Mouse (Mus musculus): ENCODE data around the gene Irgm1. TPM values are rescaled to one million over a fixed set of nuclear protein-coding genes. Genes with fewer than 3 reads are reported as not detected.
"Not testable (repeated sequence)": the region's sequence is repeated elsewhere in the genome, so short reads cannot be mapped to it uniquely, and the experiment has no call there.

The Irgm1 gene
- total RNA-seq, 1 experiment from 2014 or later = 82.9 TPM

DNA sequence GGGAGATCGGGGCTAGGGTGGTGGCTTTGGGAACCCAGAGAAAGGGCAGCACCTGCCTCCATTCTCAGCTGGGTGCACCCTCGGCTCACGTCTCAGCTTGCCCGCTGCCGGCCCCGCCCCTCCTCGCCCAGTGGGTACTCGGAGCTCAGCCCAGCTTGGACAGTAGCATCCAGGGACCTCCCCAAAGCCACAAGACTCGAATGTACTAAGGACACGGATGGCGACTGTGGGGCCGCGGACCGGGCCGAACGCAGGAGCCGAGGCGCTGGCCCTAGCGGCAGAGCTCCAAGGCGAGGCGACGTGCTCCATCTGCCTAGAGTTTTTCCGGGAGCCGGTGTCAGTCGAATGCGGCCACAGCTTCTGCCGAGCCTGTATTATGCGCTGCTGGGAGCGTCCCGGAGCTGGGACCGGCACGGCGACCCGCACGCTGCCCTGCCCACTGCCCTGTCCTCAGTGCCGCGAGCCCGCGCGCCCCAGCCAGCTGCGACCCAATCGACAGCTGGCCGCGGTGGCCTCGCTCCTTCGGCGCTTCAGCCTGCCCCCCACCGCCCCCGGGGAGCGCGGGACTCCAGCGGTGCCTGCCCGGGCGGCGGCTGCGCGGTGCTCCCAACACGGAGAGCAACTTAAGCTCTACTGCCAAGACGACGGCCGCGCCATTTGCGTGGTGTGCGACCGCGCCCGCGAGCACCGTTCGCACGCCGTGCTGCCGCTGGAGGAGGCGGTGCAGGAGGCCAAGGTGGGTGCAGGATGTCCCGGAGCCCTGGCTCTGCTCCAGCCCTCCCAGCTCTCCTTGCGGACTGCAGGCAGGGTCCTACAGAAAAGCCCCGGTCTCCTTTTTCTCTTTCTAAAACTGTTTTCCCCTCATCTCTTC, 33.9 kb downstream of the Irgm1 start:
- no peak for ATAC-seq (ENCODE audit: extremely low read depth, insufficient number of reproducible peaks, low FRiP score, poor library complexity, severe bottlenecking)

GRCm38 (mm10) chr11:48836990-48837309, 34.5 kb downstream of the Irgm1 start:
- no peak for ATAC-seq (ENCODE audit: extremely low read depth, insufficient number of reproducible peaks, low FRiP score, poor library complexity, severe bottlenecking)

DNA sequence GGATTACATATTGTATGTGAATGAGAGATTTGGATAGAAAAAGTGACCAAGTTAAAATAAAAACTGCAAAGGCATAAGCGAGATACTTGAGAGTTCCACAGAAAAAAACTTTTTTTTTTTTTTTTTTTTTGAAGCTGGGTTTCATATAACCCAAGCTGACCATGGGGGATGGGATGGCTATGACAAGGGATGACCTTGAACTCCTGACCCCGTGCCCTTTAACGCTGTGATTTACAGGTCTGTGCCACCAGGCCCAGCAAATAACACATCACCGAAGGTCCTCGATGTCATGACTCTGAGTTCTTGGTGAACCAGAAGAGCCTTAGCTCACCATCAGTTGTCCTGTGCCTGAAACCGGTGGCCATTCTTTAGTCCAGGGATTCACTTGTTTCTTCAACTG, 35.6 kb downstream of the Irgm1 start:
- no peak for ATAC-seq (ENCODE audit: extremely low read depth, insufficient number of reproducible peaks, low FRiP score, poor library complexity, severe bottlenecking)

DNA sequence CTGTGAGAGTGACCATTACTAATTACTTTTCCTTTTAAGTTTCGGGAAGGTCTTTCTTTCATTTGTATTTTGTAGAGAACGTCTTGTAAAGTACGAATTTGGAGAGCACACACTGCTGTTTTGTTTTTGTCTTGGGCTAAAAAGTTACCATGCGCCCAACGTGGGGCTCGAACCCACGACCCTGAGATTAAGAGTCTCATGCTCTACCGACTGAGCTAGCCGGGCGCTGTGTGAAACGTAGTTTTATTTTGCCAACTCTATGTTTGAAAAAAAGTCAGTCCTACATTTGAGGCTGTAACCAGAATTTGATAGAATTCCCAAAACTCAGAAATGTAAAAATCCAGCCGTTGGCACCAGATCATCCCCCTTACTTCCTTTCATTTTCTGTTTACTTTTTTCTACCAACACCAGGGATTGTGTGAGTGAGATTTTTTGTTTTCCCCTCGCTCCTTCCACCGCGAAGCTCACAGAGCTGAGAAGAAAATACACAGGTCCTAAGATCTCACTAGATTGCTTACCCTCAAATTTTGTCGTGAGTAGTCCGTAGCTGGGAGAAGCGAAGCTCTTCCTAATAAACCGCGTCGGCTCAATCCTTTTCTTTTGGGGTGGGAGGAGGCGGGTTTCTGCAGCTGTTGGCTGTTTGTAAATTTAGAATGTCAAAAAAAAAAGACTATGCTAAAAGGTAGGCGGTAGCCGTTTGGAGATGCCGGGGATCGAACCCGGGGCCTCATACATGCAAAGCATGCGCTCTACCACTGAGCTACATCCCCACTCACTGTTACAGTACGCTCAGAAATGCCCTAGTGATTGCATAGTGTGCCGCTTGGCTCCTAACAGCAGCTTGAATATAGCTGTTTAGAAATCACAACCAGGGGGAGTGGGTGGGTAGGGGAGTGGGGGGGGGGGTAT, 37.5 kb downstream of the Irgm1 start:
- peak; percentile 49 for ATAC-seq (ENCODE audit: extremely low read depth, insufficient number of reproducible peaks, low FRiP score, poor library complexity, severe bottlenecking)

DNA sequence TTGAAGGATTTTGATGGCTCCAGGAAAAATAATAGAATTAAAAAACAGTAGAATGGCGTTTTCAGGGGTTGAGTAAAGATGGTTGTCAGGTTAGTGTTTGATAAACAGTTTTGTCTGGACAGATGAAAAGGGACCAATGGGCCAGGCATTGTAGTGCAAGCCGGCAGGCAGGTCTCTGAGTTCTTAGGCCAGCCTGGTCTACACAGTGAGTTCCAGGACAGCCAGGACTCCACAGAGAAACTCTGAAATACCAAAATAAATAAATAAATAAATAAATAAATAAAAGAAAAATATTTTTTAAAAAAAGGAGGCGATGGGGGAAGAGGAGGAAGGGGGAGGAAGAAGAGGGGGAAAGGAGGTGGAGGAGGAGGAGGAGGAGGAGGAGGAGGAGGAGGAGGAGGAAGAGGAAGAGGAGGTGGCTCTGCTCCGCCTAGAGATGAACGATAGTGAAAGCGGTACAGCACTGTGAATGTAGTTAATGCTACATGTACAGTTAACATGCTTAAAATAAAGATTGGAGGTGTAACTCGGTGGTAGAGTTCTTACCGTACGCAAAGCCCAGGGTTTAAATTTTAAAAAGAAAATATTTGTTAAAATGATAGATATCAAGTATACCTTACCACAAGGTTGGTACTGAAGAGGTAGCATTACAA, 38.3 kb downstream of the Irgm1 start:
- ATAC-seq (ENCODE audit: extremely low read depth, insufficient number of reproducible peaks, low FRiP score, poor library complexity, severe bottlenecking) = no peak

- ATAC-seq (ENCODE audit: extremely low read depth, insufficient number of reproducible peaks, low FRiP score, poor library complexity, severe bottlenecking) = no peak
Measured at GRCm38 (mm10) chr11:48831273-48831672, 40.2 kb downstream of the Irgm1 start.

GRCm38 (mm10) chr11:48830279-48830678, 41.2 kb downstream of the Irgm1 start:
- no peak for ATAC-seq (ENCODE audit: extremely low read depth, insufficient number of reproducible peaks, low FRiP score, poor library complexity, severe bottlenecking)

DNA sequence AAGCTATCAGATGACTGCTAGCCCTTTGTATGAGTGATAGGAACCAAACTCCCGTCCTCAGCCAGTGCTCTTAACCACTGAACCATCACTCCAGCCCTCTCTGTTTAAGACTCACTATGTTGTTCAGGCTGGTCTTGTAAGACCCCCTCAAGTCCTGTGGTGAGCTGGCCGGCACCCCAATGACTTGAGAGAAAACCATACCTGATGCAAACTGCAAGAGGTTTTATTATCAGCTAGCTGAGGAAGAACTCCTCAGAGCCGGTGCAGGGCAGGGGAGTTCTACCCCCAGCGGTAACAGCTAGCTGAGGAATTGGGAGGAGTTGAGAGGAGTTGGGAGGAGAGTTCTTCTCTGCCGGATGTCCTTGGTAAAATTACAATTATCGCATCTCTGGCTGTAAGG, 43.6 kb downstream of the Irgm1 start:
- ATAC-seq (ENCODE audit: extremely low read depth, insufficient number of reproducible peaks, low FRiP score, poor library complexity, severe bottlenecking) = no peak

- no peak for ATAC-seq (ENCODE audit: extremely low read depth, insufficient number of reproducible peaks, low FRiP score, poor library complexity, severe bottlenecking)
Measured at GRCm38 (mm10) chr11:48826752-48827096, 44.8 kb downstream of the Irgm1 start.

DNA sequence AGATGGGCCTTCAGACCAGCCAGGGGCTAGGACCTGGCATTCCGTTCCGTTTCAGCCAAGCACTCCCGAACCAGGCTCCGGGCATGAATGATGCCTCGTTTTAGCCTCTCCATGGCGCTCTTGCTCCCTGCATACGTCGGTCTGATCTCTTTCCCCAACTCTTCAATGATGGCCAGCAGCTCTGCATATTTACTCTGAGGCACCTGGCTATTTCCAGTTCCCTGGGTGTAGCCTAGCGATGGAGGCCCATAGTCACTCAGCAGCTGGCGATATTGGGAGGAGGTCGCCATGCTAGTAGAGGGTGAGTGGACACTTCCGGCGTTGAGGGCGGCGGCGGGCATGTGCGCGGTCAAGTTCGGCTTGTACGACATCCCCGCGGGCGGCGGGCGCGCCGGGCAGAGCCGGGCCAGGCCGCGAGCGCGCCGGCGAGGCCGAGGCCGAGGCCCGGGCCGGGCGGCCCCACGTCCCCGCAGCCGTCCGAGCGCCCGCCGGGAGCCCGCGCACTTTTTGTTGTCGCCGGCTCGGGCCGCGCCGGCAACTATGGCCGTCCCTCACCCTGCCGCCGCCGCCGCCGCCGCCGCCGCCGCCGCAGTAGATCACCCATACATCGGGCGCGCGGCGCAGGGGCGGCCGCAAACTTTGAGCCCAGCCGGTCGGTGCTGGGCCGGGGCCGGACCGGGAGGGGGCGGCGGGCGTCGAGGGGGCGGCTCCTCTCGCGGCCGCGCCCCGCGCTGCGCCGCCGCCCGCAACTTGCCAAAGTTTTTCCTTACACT, 45.3 kb downstream of the Irgm1 start, which contains the start of the genes Trim7 and Gm12184:
Trim7 (plus strand) TSS at position 162 of the 773 bp plus-strand sequence.
Gm12184 (minus strand) TSS at position 677 of the 773 bp plus-strand sequence.
- ATAC-seq (ENCODE audit: extremely low read depth, insufficient number of reproducible peaks, low FRiP score, poor library complexity, severe bottlenecking) = peak; percentile 14; the same call in 1 of the 2 replicates

- no peak for ATAC-seq (ENCODE audit: extremely low read depth, insufficient number of reproducible peaks, low FRiP score, poor library complexity, severe bottlenecking)
Measured at GRCm38 (mm10) chr11:48824311-48824830, 47.1 kb downstream of the Irgm1 start.

GRCm38 (mm10) chr11:48823536-48823972, 47.9 kb downstream of the Irgm1 start:
- ATAC-seq (ENCODE audit: extremely low read depth, insufficient number of reproducible peaks, low FRiP score, poor library complexity, severe bottlenecking) = peak; percentile 77

- ATAC-seq (ENCODE audit: extremely low read depth, insufficient number of reproducible peaks, low FRiP score, poor library complexity, severe bottlenecking) = no peak
Measured at GRCm38 (mm10) chr11:48822768-48823512, 48.5 kb downstream of the Irgm1 start.

- ATAC-seq (ENCODE audit: extremely low read depth, insufficient number of reproducible peaks, low FRiP score, poor library complexity, severe bottlenecking) = not testable (repeated sequence)
Measured at GRCm38 (mm10) chr11:48821299-48821698, 50.2 kb downstream of the Irgm1 start.

DNA sequence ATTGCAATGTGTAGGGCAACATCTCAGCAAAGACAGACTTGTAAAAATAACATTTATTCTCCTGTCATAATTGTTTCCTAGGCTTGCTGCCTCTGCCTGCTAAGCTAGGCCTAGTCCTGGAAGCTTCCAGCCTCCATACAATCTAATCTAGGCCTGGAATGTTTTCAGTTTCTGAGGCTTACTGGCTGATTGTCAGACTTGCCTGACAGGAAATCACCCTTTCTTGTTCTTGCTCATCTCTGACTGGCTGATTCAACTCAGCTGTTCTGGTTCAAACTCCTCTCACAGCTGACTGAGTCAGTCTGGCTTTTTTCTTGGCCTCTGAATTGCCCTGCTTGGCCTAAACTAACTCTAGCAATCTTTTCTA, 51.2 kb downstream of the Irgm1 start:
- no peak for ATAC-seq (ENCODE audit: extremely low read depth, insufficient number of reproducible peaks, low FRiP score, poor library complexity, severe bottlenecking)

DNA sequence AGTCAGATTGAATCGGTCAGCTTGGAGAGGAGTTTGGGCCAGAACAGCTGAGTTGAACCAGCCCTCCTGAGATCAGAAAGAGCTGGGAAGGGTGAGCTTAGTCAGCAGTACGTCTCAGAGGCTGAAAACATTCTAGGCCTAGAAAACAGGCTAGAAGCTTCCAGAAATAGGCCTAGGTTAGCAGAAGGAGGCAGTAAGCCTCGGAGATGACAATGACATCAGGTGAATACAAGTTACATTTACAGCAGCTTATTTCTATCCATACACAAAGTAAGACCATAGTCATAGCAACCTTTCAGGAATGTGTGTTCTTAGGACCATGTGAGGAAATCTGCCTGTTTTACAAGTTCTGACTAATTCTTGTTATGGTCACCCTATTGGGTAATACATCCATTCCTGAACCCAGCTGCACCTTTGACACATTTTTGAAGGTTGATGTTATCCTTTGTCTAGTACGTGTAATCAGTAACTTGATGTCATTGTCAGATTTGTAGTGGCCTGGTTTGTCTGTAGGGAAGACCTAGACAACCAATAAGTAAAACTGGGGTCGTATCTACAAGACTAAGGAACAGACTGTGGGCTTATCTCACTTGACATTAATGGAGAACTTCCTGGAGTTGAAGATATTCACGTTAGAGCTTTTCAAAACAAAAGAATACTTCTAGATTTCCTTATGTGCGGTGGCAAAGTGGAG, 51.7 kb downstream of the Irgm1 start:
- no peak for ATAC-seq (ENCODE audit: extremely low read depth, insufficient number of reproducible peaks, low FRiP score, poor library complexity, severe bottlenecking)

DNA sequence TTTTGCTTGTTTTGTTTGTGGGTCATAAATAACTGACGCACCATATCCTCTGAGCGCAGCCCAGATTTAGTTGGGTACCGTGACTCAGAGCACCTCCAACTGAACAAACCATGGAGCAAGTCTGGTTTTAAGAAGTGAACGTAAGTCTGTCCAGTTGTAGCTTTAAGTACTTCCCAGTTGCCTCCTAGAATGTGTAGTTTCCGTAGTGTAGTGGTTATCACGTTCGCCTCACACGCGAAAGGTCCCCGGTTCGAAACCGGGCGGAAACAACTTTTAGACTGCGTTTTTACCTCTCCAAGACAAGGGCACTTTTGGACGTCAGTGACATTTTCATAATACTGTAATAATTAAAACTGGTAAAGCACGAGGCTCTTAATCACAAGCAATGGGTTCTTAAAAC, 53.1 kb downstream of the Irgm1 start:
- peak; percentile 45 for ATAC-seq (ENCODE audit: extremely low read depth, insufficient number of reproducible peaks, low FRiP score, poor library complexity, severe bottlenecking)
